Mouse (Mus musculus): ENCODE data around the gene Prelid1. TPM values are rescaled to one million over a fixed set of nuclear protein-coding genes. Genes with fewer than 3 reads are reported as not detected.

Prelid1 gene
- polyA plus RNA-seq, 1 experiment from 2014 or later: 328 TPM

- Histone ChIP-seq H3K27ac (no peak overlapping the region), H3K4me1 (no peaks in the 10 kb centered on the region), H3K27me3 (no peaks in the 10 kb centered on the region), H3K9me3 (no peaks in the 10 kb centered on the region), H3K36me3 (replicated peaks) (no peaks in the 10 kb centered on the region), H3K4me2 (no peak overlapping the region), H3K4me3 (replicated peaks) (no peak overlapping the region), H3K9ac (no peak overlapping the region)
- no peak for ATAC-seq (ENCODE audit: low FRiP score)
- 72% methylated on average over 12 of the region's 12 CpGs for WGBS
Measured at GRCm38 (mm10) chr13:55338131-55339054, 18.1 kb downstream of the Prelid1 start.

GRCm38 (mm10) chr13:55339259-55339658 lies 19.0 kb downstream of the Prelid1 start:
- Histone ChIP-seq H3K36me3 (replicated peaks) (peaks cover 6% of the 10 kb centered on the region), H3K9ac (no peak overlapping the region), H3K27me3 (no peaks in the 10 kb centered on the region), H3K4me3 (replicated peaks) (no peak overlapping the region), H3K4me2 (no peak overlapping the region), H3K4me1 (no peaks in the 10 kb centered on the region), H3K27ac (no peak overlapping the region), H3K9me3 (no peaks in the 10 kb centered on the region)
- ATAC-seq (ENCODE audit: low FRiP score): no peak
- WGBS: 50% methylated on average over 2 of the region's 2 CpGs

GRCm38 (mm10) chr13:55342469-55342868 lies 22.2 kb downstream of the Prelid1 start:
- ATAC-seq (ENCODE audit: low FRiP score): no peak
- WGBS: 47% methylated on average over 11 of the region's 11 CpGs
- Histone ChIP-seq H3K36me3 (replicated peaks) (peaks cover 38% of the 10 kb centered on the region), H3K4me1 (no peaks in the 10 kb centered on the region), H3K9me3 (no peaks in the 10 kb centered on the region), H3K27ac (no peak overlapping the region), H3K9ac (no peak overlapping the region), H3K4me3 (replicated peaks) (no peak overlapping the region), H3K27me3 (no peaks in the 10 kb centered on the region), H3K4me2 (no peak overlapping the region)

- H3K27ac ChIP-seq: no peak overlapping the region
- no peaks in the 10 kb centered on the region for H3K27me3 ChIP-seq
- no peak overlapping the region for H3K4me3 ChIP-seq (replicated peaks)
- peaks cover 55% of the 10 kb centered on the region for H3K36me3 ChIP-seq (replicated peaks)
- 90% methylated on average over 7 of the region's 7 CpGs for WGBS
- no peak overlapping the region for H3K9ac ChIP-seq
- no peak overlapping the region for H3K4me2 ChIP-seq
- H3K9me3 ChIP-seq: no peaks in the 10 kb centered on the region
- ATAC-seq (ENCODE audit: low FRiP score): no peak
- no peaks in the 10 kb centered on the region for H3K4me1 ChIP-seq
Measured at GRCm38 (mm10) chr13:55344286-55344685, 24.0 kb downstream of the Prelid1 start.

- WGBS: 86% methylated on average over 11 of the region's 11 CpGs
- Histone ChIP-seq H3K27me3 (no peaks in the 10 kb centered on the region), H3K9me3 (no peaks in the 10 kb centered on the region), H3K27ac (no peak overlapping the region), H3K4me3 (replicated peaks) (no peak overlapping the region), H3K4me1 (no peaks in the 10 kb centered on the region), H3K4me2 (no peak overlapping the region), H3K9ac (no peak overlapping the region), H3K36me3 (replicated peaks) (peaks cover 78% of the 10 kb centered on the region)
- ATAC-seq (ENCODE audit: low FRiP score): no peak
Measured at GRCm38 (mm10) chr13:55346745-55347144, 26.4 kb downstream of the Prelid1 start.

- Histone ChIP-seq H3K4me1 (peaks cover 28% of the 10 kb centered on the region), H3K9me3 (no peaks in the 10 kb centered on the region), H3K27me3 (0 out of 2 replicates have a peak, but pooled peaks cover 3% of the 10 kb centered on the region), H3K4me3 (replicated peaks) (peak overlapping the region; percentile 81), H3K4me2 (peak overlapping the region; percentile 86), H3K27ac (no peak overlapping the region), H3K36me3 (replicated peaks) (peaks cover 40% of the 10 kb centered on the region), H3K9ac (peak overlapping the region; percentile 86)
- ATAC-seq (ENCODE audit: low FRiP score): no peak
Measured at GRCm38 (mm10) chr13:55361145-55361544, 40.8 kb downstream of the Prelid1 start.

- under 1% methylated on average over 32 of the region's 32 CpGs for WGBS
Measured at GRCm38 (mm10) chr13:55361974-55362452, 41.7 kb downstream of the Prelid1 start.

GRCm38 (mm10) chr13:55362453-55363060 lies 42.3 kb downstream of the Prelid1 start, which contains the start of gene Lman2:
Lman2 (minus strand) TSS chr13:55362783.
- Histone ChIP-seq H3K4me3 (replicated peaks) (peak within 1 kb of the TSS; percentile 81), H3K27ac (peak within 1 kb of the TSS; percentile 95), H3K27me3 (0 out of 2 replicates have a peak, but pooled peaks cover 3% of the 10 kb centered on the region), H3K9me3 (no peaks in the 10 kb centered on the region), H3K4me1 (peaks cover 28% of the 10 kb centered on the region), H3K4me2 (peak within 1 kb of the TSS; percentile 86), H3K36me3 (replicated peaks) (peaks cover 27% of the 10 kb centered on the region), H3K9ac (peak within 1 kb of the TSS; percentile 86)
- WGBS: under 1% methylated on average over 34 of the region's 35 CpGs
- ATAC-seq (ENCODE audit: low FRiP score): peak; percentile 98

More at GRCm38 (mm10) chr13:55361974-55362452, 41.7 kb downstream of the Prelid1 start:
- 0 out of 2 replicates have a peak, but pooled peaks cover 3% of the 10 kb centered on the region for H3K27me3 ChIP-seq
- peak overlapping the region; percentile 81 for H3K4me3 ChIP-seq (replicated peaks)
- peaks cover 31% of the 10 kb centered on the region for H3K36me3 ChIP-seq (replicated peaks)
- H3K4me2 ChIP-seq: peak overlapping the region; percentile 86
- H3K9me3 ChIP-seq: no peaks in the 10 kb centered on the region
- H3K9ac ChIP-seq: peak overlapping the region; percentile 86
- H3K27ac ChIP-seq: peak overlapping the region; percentile 95
- ATAC-seq (ENCODE audit: low FRiP score): peak; percentile 56
- peaks cover 28% of the 10 kb centered on the region for H3K4me1 ChIP-seq

- Histone ChIP-seq H3K9ac (no peak overlapping the region), H3K4me1 (no peaks in the 10 kb centered on the region), H3K9me3 (no peaks in the 10 kb centered on the region), H3K36me3 (replicated peaks) (no peaks in the 10 kb centered on the region), H3K27me3 (peaks cover 40% of the 10 kb centered on the region), H3K27ac (no peak overlapping the region), H3K4me2 (no peak overlapping the region), H3K4me3 (replicated peaks) (no peak overlapping the region)
- 83% methylated on average over 7 of the region's 7 CpGs for WGBS
- no peak for ATAC-seq (ENCODE audit: low FRiP score)
Measured at GRCm38 (mm10) chr13:55368401-55368800, 48.1 kb downstream of the Prelid1 start.

GRCm38 (mm10) chr13:55369531-55370114 lies 49.3 kb downstream of the Prelid1 start, which contains the start of gene Rgs14:
Rgs14 (plus strand) TSS chr13:55369732.
- no peak within 1 kb of the TSS for H3K9ac ChIP-seq
- no peaks in the 10 kb centered on the region for H3K36me3 ChIP-seq (replicated peaks)
- no peaks in the 10 kb centered on the region for H3K9me3 ChIP-seq
- H3K27me3 ChIP-seq: peaks cover 51% of the 10 kb centered on the region
- ATAC-seq (ENCODE audit: low FRiP score): no peak
- 62% methylated on average over 13 of the region's 13 CpGs for WGBS
- no peak within 1 kb of the TSS for H3K27ac ChIP-seq
- no peak within 1 kb of the TSS for H3K4me2 ChIP-seq
- H3K4me1 ChIP-seq: no peaks in the 10 kb centered on the region
- H3K4me3 ChIP-seq (replicated peaks): no peak within 1 kb of the TSS

GRCm38 (mm10) chr13:55370234-55370633 lies 49.9 kb downstream of the Prelid1 start:
- H3K4me2 ChIP-seq: no peak overlapping the region
- no peak overlapping the region for H3K9ac ChIP-seq
- no peaks in the 10 kb centered on the region for H3K9me3 ChIP-seq
- no peaks in the 10 kb centered on the region for H3K4me1 ChIP-seq
- ATAC-seq (ENCODE audit: low FRiP score): no peak
- H3K27me3 ChIP-seq: peaks cover 56% of the 10 kb centered on the region
- H3K27ac ChIP-seq: no peak overlapping the region
- H3K4me3 ChIP-seq (replicated peaks): no peak overlapping the region
- WGBS: 75% methylated on average over 3 of the region's 3 CpGs
- H3K36me3 ChIP-seq (replicated peaks): no peaks in the 10 kb centered on the region

Data from forebrain, embryonic 12.5 days (tissue).